ENCODE assay signal across 15 mouse cellular contexts in genomic region chr1:33042424-33042823, GRCm38 (mm10).
DNase-seq lines count a peak whose midpoint lies in the region; ATAC-seq lines count a peak whose summit lies in the region.
"Had no signal": no experiment of that assay in that cellular context is flagged by ENCODE, and none has a peak within 500 bp of the region (broad histone marks: within the 10 kb centered on the region; RNA-seq: fewer than 3 reads in every experiment).

No protein-coding gene starts in this region.

- H3K9ac ChIP-seq in hindbrain, embryonic 11.5 days (ENCODE audit: low read depth, low read length): no peak overlapping the region
- H3K9ac ChIP-seq: embryonic facial prominence, embryonic 13.5 days; heart, embryonic 15.5 days; limb, embryonic 13.5 days had no signal

- no peak overlapping the region for H3K4me2 ChIP-seq in hindbrain, embryonic 11.5 days (replicated peaks; ENCODE audit: low read depth, low read length)
- H3K4me2 ChIP-seq: embryonic facial prominence, embryonic 13.5 days; heart, embryonic 15.5 days; limb, embryonic 13.5 days had no signal

- DNase-seq in hindbrain, embryonic 11.5 days (ENCODE audit: low spot score): no peak
- DNase-seq in hindbrain, embryonic 10.5 days (ENCODE audit: low spot score): no peak
- DNase-seq in right cerebral cortex, postnatal 10 days (ENCODE audit: low spot score in 2 of 2): peak; percentile 27 to 43
- DNase-seq in right cerebral cortex, postnatal 4 days: no peak
- DNase-seq in midbrain, embryonic 10.5 days (ENCODE audit: low spot score): peak; percentile 18
- DNase-seq in heart, adult 18-20 months: no peak
- DNase-seq in gastrocnemius, postnatal 25 days: no peak
- DNase-seq in spleen, postnatal 4 days (ENCODE audit: low spot score in 2 of 2): no peak
- DNase-seq: cerebellum, adult 11 months; gastrocnemius, adult 2 months; lung, postnatal 14 days had no signal

- H3K4me1 ChIP-seq in hindbrain, embryonic 11.5 days (replicated peaks; ENCODE audit: control insufficient read depth, insufficient read depth, low read length): no peaks in the 10 kb centered on the region
- H3K4me1 ChIP-seq in hindbrain, embryonic 10.5 days (replicated peaks): 0 out of 2 replicates have a peak, but pooled peaks cover 7% of the 10 kb centered on the region
- peaks cover 8% of the 10 kb centered on the region for H3K4me1 ChIP-seq in midbrain, embryonic 10.5 days
- H3K4me1 ChIP-seq: embryonic facial prominence, embryonic 13.5 days; heart, embryonic 15.5 days; limb, embryonic 13.5 days had no signal

- 29% methylated on average over 2 of the region's 2 CpGs for WGBS in hindbrain, embryonic 11.5 days
- WGBS in hindbrain, embryonic 10.5 days: 37% methylated on average over 2 of the region's 2 CpGs
- 34% methylated on average over 2 of the region's 2 CpGs for WGBS in midbrain, embryonic 10.5 days

- H3K36me3 ChIP-seq in hindbrain, embryonic 11.5 days (ENCODE audit: control insufficient read depth, insufficient read depth, low read length): no peaks in the 10 kb centered on the region
- H3K36me3 ChIP-seq in hindbrain, embryonic 10.5 days: no peaks in the 10 kb centered on the region
- no peaks in the 10 kb centered on the region for H3K36me3 ChIP-seq in midbrain, embryonic 10.5 days
- H3K36me3 ChIP-seq: embryonic facial prominence, embryonic 13.5 days; heart, embryonic 15.5 days; limb, embryonic 13.5 days had no signal

- H3K9me3 ChIP-seq in hindbrain, embryonic 11.5 days (ENCODE audit: control insufficient read depth, low read length): no peaks in the 10 kb centered on the region
- H3K9me3 ChIP-seq in hindbrain, embryonic 10.5 days: no peaks in the 10 kb centered on the region
- no peaks in the 10 kb centered on the region for H3K9me3 ChIP-seq in midbrain, embryonic 10.5 days (replicated peaks)
- H3K9me3 ChIP-seq: embryonic facial prominence, embryonic 13.5 days; heart, embryonic 15.5 days; limb, embryonic 13.5 days had no signal

- H3K4me3 ChIP-seq in hindbrain, embryonic 11.5 days (ENCODE audit: low read depth, low read length): no peak overlapping the region
- no peak overlapping the region for H3K4me3 ChIP-seq in hindbrain, embryonic 10.5 days
- no peak overlapping the region for H3K4me3 ChIP-seq in midbrain, embryonic 10.5 days
- H3K4me3 ChIP-seq: embryonic facial prominence, embryonic 13.5 days; gastrocnemius, adult 2 months; heart, embryonic 15.5 days; limb, embryonic 13.5 days had no signal

- no peak overlapping the region for H3K27ac ChIP-seq in hindbrain, embryonic 11.5 days (ENCODE audit: low read depth, low read length)
- no peak overlapping the region for H3K27ac ChIP-seq in hindbrain, embryonic 10.5 days
- no peak overlapping the region for H3K27ac ChIP-seq in midbrain, embryonic 10.5 days (replicated peaks)
- H3K27ac ChIP-seq: embryonic facial prominence, embryonic 13.5 days; gastrocnemius, adult 2 months; heart, embryonic 15.5 days; limb, embryonic 13.5 days had no signal

- peak; percentile 75 for ATAC-seq in hindbrain, embryonic 11.5 days (ENCODE audit: low FRiP score)
- ATAC-seq: intestine, embryonic 16.5 days had no signal

- H3K27me3 ChIP-seq in hindbrain, embryonic 11.5 days (ENCODE audit: control insufficient read depth, insufficient read depth, low read length): no peaks in the 10 kb centered on the region
- no peaks in the 10 kb centered on the region for H3K27me3 ChIP-seq in hindbrain, embryonic 10.5 days (ENCODE audit: insufficient read depth, poor library complexity, severe bottlenecking)
- no peaks in the 10 kb centered on the region for H3K27me3 ChIP-seq in midbrain, embryonic 10.5 days (ENCODE audit: low read depth, poor library complexity, severe bottlenecking)
- H3K27me3 ChIP-seq: embryonic facial prominence, embryonic 13.5 days; heart, embryonic 15.5 days; limb, embryonic 13.5 days had no signal

Comparison
In these comparisons a context has a peak if more than half of its experiments do, and no peak if none do; other contexts are left out.
1. DNase-seq: peak in right cerebral cortex, postnatal 10 days (2 of 2) and midbrain, embryonic 10.5 days (single experiment); none in hindbrain, embryonic 11.5 days (single experiment), hindbrain, embryonic 10.5 days (single experiment), right cerebral cortex, postnatal 4 days (single experiment), heart, adult 18-20 months (0 of 2), gastrocnemius, postnatal 25 days (single experiment) and spleen, postnatal 4 days (0 of 2).